Mouse (Mus musculus): ENCODE measurements around the gene Gm10375.
"Not testable (repeated sequence)": the region's sequence is repeated elsewhere in the genome, so short reads cannot be mapped to it uniquely, and the experiment has no call there.

The Gm10375 gene

DNA sequence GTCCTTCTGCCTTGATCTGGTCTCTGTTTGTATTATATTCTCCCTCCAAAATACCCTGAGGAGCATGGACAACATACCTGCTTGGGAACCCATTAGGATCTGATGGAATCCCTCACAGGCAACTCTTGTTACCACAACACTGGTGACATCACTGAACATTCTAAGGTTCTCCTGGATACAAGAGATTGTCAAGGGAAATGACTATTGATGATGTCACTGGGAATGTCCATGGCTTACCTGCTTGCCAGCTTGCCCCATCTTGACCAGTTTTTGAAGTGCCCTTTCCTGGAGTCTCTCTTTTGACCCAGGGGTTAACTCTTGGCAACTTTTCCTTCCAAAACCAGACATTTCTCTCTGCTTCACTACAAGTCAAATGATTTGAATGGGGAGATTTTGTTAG is at the start of gene Gm10375:
Gm10375 (minus strand) TSS at position 101 of the 400 bp plus-strand sequence.
- not testable (repeated sequence) for DNase-seq (ENCODE audit: low spot score in 2 of 2)

DNA sequence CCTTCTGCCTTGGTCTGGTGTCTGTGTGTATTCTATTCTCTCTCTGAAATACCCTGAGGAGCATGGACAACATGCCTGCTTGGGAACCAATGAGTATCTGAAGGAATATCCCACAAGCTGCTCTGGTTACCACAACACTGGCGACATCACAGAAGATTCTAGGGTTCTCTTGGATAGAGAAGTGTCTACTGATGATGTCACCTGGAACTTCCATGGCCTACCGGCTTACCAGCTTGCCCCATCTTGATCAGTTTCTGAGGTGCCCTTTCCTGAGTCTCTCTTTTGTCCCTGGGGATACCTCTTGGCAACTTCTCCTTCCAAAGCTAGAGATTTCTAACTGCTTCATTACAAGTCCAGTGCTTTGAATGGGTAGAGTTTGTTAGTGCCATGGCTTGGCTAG is 28.8 kb downstream of the Gm10375 start, which contains the start of gene Gm17654:
Gm17654 (minus strand) TSS at position 101 of the 400 bp plus-strand sequence.
- not testable (repeated sequence) for DNase-seq (ENCODE audit: low spot score in 2 of 2)

DNA sequence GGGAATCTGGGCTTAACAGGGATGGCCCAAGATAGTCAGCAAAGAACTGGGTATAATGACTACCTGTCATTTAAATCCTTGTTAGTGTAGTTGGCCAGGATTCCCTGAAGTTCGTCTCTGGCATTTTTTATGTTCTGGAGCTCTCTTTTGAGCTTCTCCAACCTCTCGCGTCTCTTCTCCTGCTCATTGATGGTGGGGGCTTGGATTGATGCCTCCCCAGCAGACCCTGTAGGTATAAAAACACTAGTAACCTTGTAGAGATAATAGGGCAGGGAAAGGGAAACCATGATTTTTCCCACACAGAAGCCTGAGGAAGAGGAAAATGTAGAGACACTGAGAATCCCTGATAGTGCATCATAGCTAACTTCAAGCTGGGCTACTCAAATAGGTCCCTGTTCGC is 29.8 kb downstream of the Gm10375 start:
- not testable (repeated sequence) for DNase-seq (ENCODE audit: low spot score in 2 of 2)

Data from heart, adult 9 months (tissue).